Mouse (Mus musculus) embryonic facial prominence, embryonic 11.5 days (tissue): ENCODE data around the gene Cel. TPM values are rescaled to one million over a fixed set of nuclear protein-coding genes. Genes with fewer than 3 reads are reported as not detected.
A peak's percentile ranks its signal among the peaks of the same experiment; 100 is the strongest.

Source experiments
- ATAC-seq: fragments of 200-750 bp; cut with Nextera tagmentation; replicated peaks from 2 replicates; pipeline ENCODE4 v1.8.0; 2017; ENCODE audit warnings: low read depth; ENCODE audit not compliant: insufficient number of reproducible peaks, low FRiP score, low TSS enrichment
- DNase-seq: peaks from one replicate; pipeline ENCODE4 v3.0.0-alpha.2; 2015; ENCODE audit warnings: low spot score
- H3K27ac ChIP-seq: fragments of 300-500 bp; sonication (generic); replicated peaks from 2 replicates; pipeline ENCODE4 v1.5.1; 2014; ENCODE audit warnings: mild to moderate bottlenecking, low read depth, low read length, control low read depth
- H3K27me3 ChIP-seq: fragments of 300-500 bp; sonication (generic); 2 replicates; pipeline ENCODE4 v1.6.1; 2014; ENCODE audit warnings: mild to moderate bottlenecking, low read length, moderate library complexity, mixed read lengths; ENCODE audit not compliant: control insufficient read depth, insufficient read depth
- H3K36me3 ChIP-seq: fragments of 300-500 bp; sonication (generic); replicated peaks from 2 replicates; pipeline ENCODE4 v1.6.1; 2014; ENCODE audit warnings: low read depth, mild to moderate bottlenecking, low read length, moderate library complexity, mixed read lengths; ENCODE audit not compliant: control insufficient read depth, insufficient read depth
- H3K4me1 ChIP-seq: fragments of 300-500 bp; sonication (generic); 2 replicates; pipeline ENCODE4 v1.6.1; 2014; ENCODE audit warnings: low read length, mixed read lengths; ENCODE audit not compliant: control insufficient read depth, insufficient read depth
- H3K4me2 ChIP-seq: fragments of 300-500 bp; sonication (generic); 2 replicates; pipeline ENCODE4 v1.6.1; 2014; ENCODE audit warnings: low read depth, mild to moderate bottlenecking, control low read depth, low read length, moderate library complexity
- H3K4me3 ChIP-seq: fragments of 300-500 bp; sonication (generic); 2 replicates; pipeline ENCODE4 v1.5.1; 2014; ENCODE audit warnings: low read depth, low read length, control low read depth
- H3K9ac ChIP-seq: fragments of 300-500 bp; sonication (generic); replicated peaks from 2 replicates; pipeline ENCODE4 v1.6.1; 2014; ENCODE audit warnings: mild to moderate bottlenecking, control low read depth, low read length
- H3K9me3 ChIP-seq: fragments of 300-500 bp; sonication (generic); replicated peaks from 2 replicates; pipeline ENCODE4 v1.6.1; 2016; ENCODE audit warnings: mild to moderate bottlenecking, low read length, inconsistent platforms, mixed read lengths; ENCODE audit not compliant: control insufficient read depth
- WGBS: fragments of 180-500 bp; shearing (Covaris S2); extraction: QIAGEN DNeasy Blood & Tissue Kit; methylation state at CpG from one replicate; pipeline ENCODE4 v1.1.7; 2014; 5-methylcytosine and 5-hydroxymethylcytosine counted together
- polyA plus RNA-seq: library from polyadenylated mRNA; unstranded; fragments of >200 nt; fragmentation: Nextera tagmentation; extraction: Ambion mirVana; gene quantifications from 2 replicates; pipeline ENCODE4 v1.2.1, GENCODE M21; 2014

Gene Cel
- polyA plus RNA-seq, 1 experiment from 2014 or later = not detected

DNA sequence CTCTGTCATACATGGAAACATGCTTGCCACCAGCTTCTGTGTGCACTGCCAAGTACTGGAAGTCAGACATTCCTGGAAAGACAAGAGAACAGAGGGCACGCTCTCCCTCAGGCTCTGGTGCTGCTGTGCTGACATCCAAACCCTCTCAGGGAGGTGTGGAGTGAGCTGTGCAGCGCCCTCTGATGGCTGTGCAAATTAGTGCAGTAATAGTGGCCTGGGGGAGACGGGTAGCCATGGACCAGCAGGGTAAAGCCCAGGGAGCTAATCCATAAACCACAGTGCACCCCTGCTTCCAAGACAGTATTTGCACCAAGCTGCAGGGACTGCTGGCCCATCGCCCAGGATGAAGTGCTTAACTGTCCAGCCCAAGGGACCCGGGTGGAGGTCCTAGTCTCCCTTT lies 14.8 kb upstream of the Cel start:
- Histone ChIP-seq H3K27me3 (no peaks in the 10 kb centered on the region), H3K36me3 (peaks cover 2% of the 10 kb centered on the region), H3K27ac (no peak overlapping the region), H3K9me3 (no peaks in the 10 kb centered on the region), H3K4me3 (no peak overlapping the region), H3K9ac (no peak overlapping the region), H3K4me2 (no peak overlapping the region), H3K4me1 (no peaks in the 10 kb centered on the region)
- ATAC-seq (no peak), DNase-seq (no peak)
- 76% methylated on average over 5 of the region's 5 CpGs for WGBS

DNA sequence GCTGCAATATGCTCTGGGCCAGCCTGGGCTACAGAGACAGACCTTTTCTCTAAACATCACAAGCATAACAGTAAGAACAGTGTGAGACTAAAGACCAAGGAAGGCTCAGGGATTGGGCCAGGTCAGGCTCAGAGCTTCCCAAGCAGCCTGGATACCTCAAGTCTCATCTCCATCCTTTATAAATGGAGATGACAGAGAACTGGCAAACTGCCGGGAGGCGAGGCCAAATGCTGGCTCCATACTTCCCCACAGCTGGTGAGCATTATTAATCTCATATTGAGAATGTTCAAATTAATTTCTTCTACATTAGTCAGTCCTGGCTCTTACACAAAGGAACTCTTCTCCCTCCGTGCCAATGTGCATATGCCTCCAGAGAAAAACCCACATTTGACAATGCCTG lies 13.6 kb upstream of the Cel start:
- Histone ChIP-seq H3K27me3 (no peaks in the 10 kb centered on the region), H3K36me3 (peaks cover 8% of the 10 kb centered on the region), H3K4me2 (no peak overlapping the region), H3K9me3 (no peaks in the 10 kb centered on the region), H3K27ac (no peak overlapping the region), H3K4me1 (no peaks in the 10 kb centered on the region), H3K4me3 (no peak overlapping the region), H3K9ac (no peak overlapping the region)
- ATAC-seq (no peak), DNase-seq (no peak)
- 95% methylated on average over 3 of the region's 3 CpGs for WGBS

- Histone ChIP-seq H3K4me1 (no peaks in the 10 kb centered on the region), H3K9ac (no peak overlapping the region), H3K27ac (no peak overlapping the region), H3K4me3 (no peak overlapping the region), H3K4me2 (no peak overlapping the region), H3K36me3 (peaks cover 12% of the 10 kb centered on the region), H3K27me3 (no peaks in the 10 kb centered on the region), H3K9me3 (no peaks in the 10 kb centered on the region)
- no peak for DNase-seq
- 84% methylated on average over 4 of the region's 4 CpGs for WGBS
- ATAC-seq = no peak
Measured at GRCm38 (mm10) chr2:28575341-28575740, 12.1 kb upstream of the Cel start.

- Histone ChIP-seq H3K4me1 (no peaks in the 10 kb centered on the region), H3K9ac (no peak overlapping the region), H3K36me3 (peaks cover 13% of the 10 kb centered on the region), H3K9me3 (no peaks in the 10 kb centered on the region), H3K27me3 (no peaks in the 10 kb centered on the region), H3K4me3 (no peak overlapping the region), H3K4me2 (no peak overlapping the region), H3K27ac (no peak overlapping the region)
- ATAC-seq (no peak), DNase-seq (peak; percentile 57)
- 58% methylated on average over 3 of the region's 3 CpGs for WGBS
Measured at GRCm38 (mm10) chr2:28569903-28570302, 6.7 kb upstream of the Cel start.

DNA sequence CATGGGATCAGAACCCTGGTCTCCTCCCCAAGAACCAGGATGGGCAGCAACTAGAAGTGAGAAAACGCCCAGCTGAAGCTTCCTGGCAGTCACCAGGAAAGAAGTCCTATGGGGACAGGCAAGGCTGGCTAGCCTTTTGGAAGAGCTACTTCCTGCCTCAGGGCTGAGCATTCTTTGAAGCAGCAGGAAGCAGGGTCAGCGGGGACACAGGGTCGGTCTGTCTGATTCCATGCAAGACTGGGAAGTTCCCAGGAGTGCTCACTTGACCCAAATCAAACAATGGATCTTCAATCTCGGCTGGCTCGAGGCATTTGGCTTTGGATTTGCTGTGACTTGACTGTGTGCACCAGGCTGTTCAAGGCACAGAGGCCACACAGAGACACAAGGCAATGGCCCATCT lies 3.3 kb upstream of the Cel start:
- Histone ChIP-seq H3K27me3 (no peaks in the 10 kb centered on the region), H3K9ac (no peak overlapping the region), H3K27ac (no peak overlapping the region), H3K4me1 (no peaks in the 10 kb centered on the region), H3K36me3 (peaks cover 7% of the 10 kb centered on the region; the same call in 1 of the 2 replicates), H3K4me2 (no peak overlapping the region), H3K4me3 (no peak overlapping the region), H3K9me3 (no peaks in the 10 kb centered on the region)
- no peak for ATAC-seq
- 27% methylated on average over 5 of the region's 5 CpGs for WGBS
- DNase-seq = no peak

GRCm38 (mm10) chr2:28564380-28564779 lies 1.2 kb upstream of the Cel start:
- H3K9ac ChIP-seq = no peak overlapping the region
- H3K4me2 ChIP-seq = no peak overlapping the region
- WGBS = 90% methylated on average over 4 of the region's 4 CpGs
- H3K27me3 ChIP-seq = no peaks in the 10 kb centered on the region
- H3K36me3 ChIP-seq = peaks cover 4% of the 10 kb centered on the region; the same call in 1 of the 2 replicates
- H3K4me3 ChIP-seq = no peak overlapping the region
- no peaks in the 10 kb centered on the region for H3K4me1 ChIP-seq
- DNase-seq (no peak), ATAC-seq (no peak; the same call in 1 of the 2 replicates)
- no peaks in the 10 kb centered on the region for H3K9me3 ChIP-seq
- H3K27ac ChIP-seq = no peak overlapping the region

DNA sequence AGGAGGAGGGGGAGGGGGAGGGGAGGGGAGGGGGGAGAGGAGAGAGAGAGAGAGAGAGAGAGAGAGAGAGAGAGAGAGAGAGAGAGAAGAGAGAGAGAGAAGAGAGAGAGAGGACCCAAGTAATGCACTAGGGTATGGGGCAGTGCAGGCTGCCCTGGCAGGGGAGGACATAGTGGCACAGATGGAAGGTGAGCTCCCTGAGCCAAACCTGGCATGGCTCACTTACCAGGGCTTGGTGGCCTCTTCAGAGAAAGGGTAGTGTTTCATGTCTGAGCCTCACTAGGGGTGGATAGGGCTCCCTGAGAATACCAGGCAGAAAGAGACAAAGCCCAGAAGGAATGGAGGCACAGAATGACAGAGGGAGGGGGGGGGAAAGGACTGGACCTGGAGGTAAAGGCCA lies 627 bp upstream of the Cel start:
- Histone ChIP-seq H3K4me1 (no peaks in the 10 kb centered on the region), H3K36me3 (peaks cover 4% of the 10 kb centered on the region; the same call in 1 of the 2 replicates), H3K9ac (no peak overlapping the region), H3K9me3 (no peaks in the 10 kb centered on the region), H3K4me2 (no peak overlapping the region), H3K27ac (no peak overlapping the region), H3K4me3 (no peak overlapping the region), H3K27me3 (no peaks in the 10 kb centered on the region)
- ATAC-seq (no peak), DNase-seq (no peak)

- ATAC-seq = no peak
- H3K36me3 ChIP-seq = no peaks in the 10 kb centered on the region
- H3K4me1 ChIP-seq = no peaks in the 10 kb centered on the region
- no peak overlapping the region for H3K4me2 ChIP-seq
- WGBS = 83% methylated on average over 5 of the region's 5 CpGs
- no peaks in the 10 kb centered on the region for H3K9me3 ChIP-seq
- no peak overlapping the region for H3K27ac ChIP-seq
- no peak overlapping the region for H3K4me3 ChIP-seq
- H3K27me3 ChIP-seq = no peaks in the 10 kb centered on the region
- H3K9ac ChIP-seq = no peak overlapping the region
- DNase-seq = no peak
Measured at GRCm38 (mm10) chr2:28557452-28557851, 5.8 kb downstream of the Cel start.
